Mouse (Mus musculus): Measurements from ENCODE around the gene Dcaf11. TPM values are rescaled to one million over a fixed set of nuclear protein-coding genes. Genes with fewer than 3 reads are reported as not detected.

The Dcaf11 gene
- polyA plus RNA-seq (2015; fragmentation: Nextera tagmentation; extraction: Ambion mirVana) = 66.2 and 70.2 TPM in 2 replicates

DNA sequence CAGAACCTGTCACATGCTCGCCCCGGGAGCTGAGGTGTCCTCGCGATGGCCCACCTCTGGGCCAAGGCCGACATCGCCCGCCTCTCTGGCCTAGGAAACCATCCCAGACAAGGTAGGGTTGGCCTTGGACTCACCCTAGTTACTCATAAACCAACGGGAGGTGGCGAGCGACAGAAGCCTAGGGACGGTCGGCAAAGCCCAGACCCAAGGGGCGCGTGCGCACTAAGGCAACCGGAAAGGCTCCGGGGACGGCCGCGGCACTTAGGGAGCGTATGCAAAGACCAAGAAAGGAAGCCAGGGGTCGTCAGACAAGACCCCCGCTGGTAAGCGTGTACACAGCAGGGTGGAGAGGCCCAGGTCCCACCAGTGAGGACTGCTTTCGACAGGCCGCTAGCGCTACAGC lies at the start of gene Dcaf11:
Gene Dcaf11, plus strand, starts transcription at position 208 of the 403 bp plus-strand sequence.
- peak within 1 kb of the TSS; percentile 73 for H3K4me3 ChIP-seq
- H3K27me3 ChIP-seq = no peaks in the 10 kb centered on the region
- WGBS = under 1% methylated on average over 27 of the region's 27 CpGs
- peak within 1 kb of the TSS; percentile 66 for H3K4me2 ChIP-seq
- H3K36me3 ChIP-seq = peaks cover 15% of the 10 kb centered on the region
- peak within 1 kb of the TSS; percentile 81 for H3K9ac ChIP-seq
- peak; percentile 82 for ATAC-seq (replicated peaks; ENCODE audit: insufficient number of reproducible peaks, insufficient read depth, low FRiP score, low read depth)
- peak within 1 kb of the TSS; percentile 99 for H3K27ac ChIP-seq
- H3K4me1 ChIP-seq (replicated peaks) = peaks cover 21% of the 10 kb centered on the region
- H3K9me3 ChIP-seq (replicated peaks) = no peaks in the 10 kb centered on the region

DNA sequence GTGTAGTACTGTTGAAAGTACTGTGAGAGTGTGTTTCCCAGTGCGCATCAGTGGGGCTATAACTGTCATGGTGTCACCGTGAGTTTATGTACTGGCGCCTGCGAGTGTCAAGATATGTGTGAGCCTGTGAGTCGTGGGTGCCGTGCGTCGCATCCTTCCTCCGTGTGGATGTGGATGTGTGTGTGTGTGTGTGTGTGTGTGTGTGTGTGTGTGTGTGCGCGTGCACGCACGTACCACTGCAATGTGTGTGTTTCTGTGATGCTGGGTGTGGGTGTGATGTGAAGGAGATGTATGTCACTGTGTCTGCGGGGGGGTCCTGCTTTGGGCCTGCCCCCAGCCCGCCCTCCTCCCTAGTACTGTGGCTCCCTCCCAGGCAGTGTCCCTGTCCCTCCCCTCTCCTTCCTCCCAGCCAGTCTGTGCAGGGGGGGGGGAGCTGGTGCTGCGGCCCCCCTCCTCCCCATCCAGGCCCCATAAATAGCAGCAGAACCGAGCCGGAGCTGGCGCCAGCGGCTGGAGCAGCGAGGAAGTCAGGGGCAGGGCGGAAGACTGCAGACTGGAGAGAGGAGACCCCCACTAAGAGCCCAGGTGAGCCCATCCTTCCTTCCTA lies 49.6 kb upstream of the Dcaf11 start, which contains the start of gene Cpne6:
Gene Cpne6, plus strand, starts transcription at position 321 of the 607 bp plus-strand sequence.
- peak within 1 kb of the TSS; percentile 27 for H3K4me2 ChIP-seq
- no peak for ATAC-seq (replicated peaks; ENCODE audit: insufficient number of reproducible peaks, insufficient read depth, low FRiP score, low read depth)
- H3K4me1 ChIP-seq (replicated peaks) = peaks cover 14% of the 10 kb centered on the region
- no peak within 1 kb of the TSS for H3K9ac ChIP-seq
- no peaks in the 10 kb centered on the region for H3K36me3 ChIP-seq
- no peaks in the 10 kb centered on the region for H3K9me3 ChIP-seq (replicated peaks)
- 48% methylated on average over 18 of the region's 22 CpGs for WGBS
- peaks cover 56% of the 10 kb centered on the region for H3K27me3 ChIP-seq
- no peak within 1 kb of the TSS for H3K4me3 ChIP-seq
- H3K27ac ChIP-seq = no peak within 1 kb of the TSS

DNA sequence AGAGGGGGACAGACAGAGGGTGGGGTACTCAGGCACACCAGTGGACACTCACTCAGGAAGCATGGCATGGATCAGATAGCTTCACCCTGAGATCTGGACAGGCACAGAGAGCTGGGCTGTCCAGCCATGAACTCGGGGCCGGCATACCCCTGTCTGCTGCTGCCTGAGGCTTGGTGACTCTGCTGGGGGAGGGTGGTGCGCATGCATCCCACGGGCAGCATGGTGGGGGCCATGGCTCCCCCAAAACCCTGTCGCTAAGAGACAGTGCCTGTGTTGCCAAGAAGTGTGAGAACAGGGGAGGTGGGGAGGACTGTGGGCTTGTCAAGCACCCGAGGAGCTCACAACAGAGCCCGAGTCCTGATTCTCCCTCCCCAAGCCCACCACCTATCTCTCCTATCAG lies 48.8 kb upstream of the Dcaf11 start:
- Histone ChIP-seq H3K9me3 (replicated peaks) (no peaks in the 10 kb centered on the region), H3K9ac (no peak overlapping the region), H3K27me3 (peaks cover 64% of the 10 kb centered on the region), H3K4me1 (replicated peaks) (peaks cover 14% of the 10 kb centered on the region), H3K4me2 (peak overlapping the region; percentile 27; the same call in 1 of the 2 replicates), H3K27ac (no peak overlapping the region), H3K36me3 (no peaks in the 10 kb centered on the region), H3K4me3 (no peak overlapping the region)
- WGBS = 33% methylated on average over 7 of the region's 7 CpGs
- no peak for ATAC-seq (replicated peaks; ENCODE audit: insufficient number of reproducible peaks, insufficient read depth, low FRiP score, low read depth)

GRCm38 (mm10) chr14:55513927-55514326 lies 45.9 kb upstream of the Dcaf11 start:
- 40% methylated on average over 10 of the region's 10 CpGs for WGBS

DNA sequence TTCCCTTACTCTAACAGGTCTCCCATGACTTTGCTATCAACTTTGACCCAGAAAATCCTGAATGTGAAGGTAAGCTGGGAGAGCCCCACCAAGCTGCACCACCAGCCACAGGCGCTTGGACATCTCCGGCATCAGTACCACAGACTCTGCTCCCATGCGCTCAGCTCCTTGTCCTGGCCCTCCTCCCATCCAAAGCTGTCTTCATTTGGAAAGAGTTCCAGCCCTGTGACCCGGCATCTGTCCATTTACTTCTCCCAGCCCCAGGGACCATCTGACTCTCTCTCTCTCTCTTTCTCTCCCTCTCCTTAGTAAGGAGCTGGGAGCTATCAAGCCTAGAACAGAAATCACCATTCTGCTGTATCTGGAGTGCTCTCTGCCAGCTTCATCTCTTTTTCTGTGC lies 44.0 kb upstream of the Dcaf11 start:
- H3K27ac ChIP-seq = no peak overlapping the region
- WGBS = 85% methylated on average over 4 of the region's 4 CpGs
- H3K4me2 ChIP-seq = no peak overlapping the region
- peaks cover 13% of the 10 kb centered on the region for H3K4me1 ChIP-seq (replicated peaks)
- ATAC-seq (replicated peaks; ENCODE audit: insufficient number of reproducible peaks, insufficient read depth, low FRiP score, low read depth) = no peak
- no peak overlapping the region for H3K4me3 ChIP-seq
- H3K9me3 ChIP-seq (replicated peaks) = no peaks in the 10 kb centered on the region
- peaks cover 82% of the 10 kb centered on the region for H3K27me3 ChIP-seq
- no peak overlapping the region for H3K9ac ChIP-seq
- no peaks in the 10 kb centered on the region for H3K36me3 ChIP-seq

More at GRCm38 (mm10) chr14:55513927-55514326, 45.9 kb upstream of the Dcaf11 start:
- Histone ChIP-seq H3K9ac (no peak overlapping the region), H3K9me3 (replicated peaks) (no peaks in the 10 kb centered on the region), H3K4me2 (no peak overlapping the region), H3K27ac (no peak overlapping the region), H3K27me3 (peaks cover 78% of the 10 kb centered on the region), H3K4me3 (no peak overlapping the region), H3K4me1 (replicated peaks) (peaks cover 14% of the 10 kb centered on the region), H3K36me3 (no peaks in the 10 kb centered on the region)
- ATAC-seq (replicated peaks; ENCODE audit: insufficient number of reproducible peaks, insufficient read depth, low FRiP score, low read depth) = no peak

DNA sequence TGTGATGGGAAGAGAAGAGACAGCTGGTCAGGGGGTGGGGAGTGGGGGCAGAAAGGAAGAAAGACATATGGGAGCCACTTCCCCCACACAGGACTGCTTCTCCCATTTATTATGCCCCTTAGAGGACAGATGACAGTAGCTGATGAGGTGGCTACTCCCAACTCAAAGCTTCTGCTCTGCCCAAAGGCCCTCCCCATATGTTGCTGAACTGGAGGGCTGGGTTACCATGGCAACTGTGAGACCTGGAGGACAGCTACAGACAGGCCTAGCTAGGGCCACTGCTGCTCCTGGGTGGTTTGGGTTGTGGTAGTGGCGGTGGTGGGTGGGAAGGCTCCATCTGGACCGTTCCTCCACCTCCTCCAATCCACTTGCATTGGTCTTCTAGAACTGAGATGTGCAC lies 40.9 kb upstream of the Dcaf11 start:
- no peak for ATAC-seq (replicated peaks; ENCODE audit: insufficient number of reproducible peaks, insufficient read depth, low FRiP score, low read depth)
- Histone ChIP-seq H3K4me1 (replicated peaks) (peaks cover 10% of the 10 kb centered on the region), H3K27me3 (peaks cover 90% of the 10 kb centered on the region), H3K9me3 (replicated peaks) (no peaks in the 10 kb centered on the region), H3K4me3 (no peak overlapping the region), H3K9ac (no peak overlapping the region), H3K4me2 (no peak overlapping the region), H3K36me3 (no peaks in the 10 kb centered on the region), H3K27ac (no peak overlapping the region)
- 62% methylated on average over 2 of the region's 2 CpGs for WGBS

DNA sequence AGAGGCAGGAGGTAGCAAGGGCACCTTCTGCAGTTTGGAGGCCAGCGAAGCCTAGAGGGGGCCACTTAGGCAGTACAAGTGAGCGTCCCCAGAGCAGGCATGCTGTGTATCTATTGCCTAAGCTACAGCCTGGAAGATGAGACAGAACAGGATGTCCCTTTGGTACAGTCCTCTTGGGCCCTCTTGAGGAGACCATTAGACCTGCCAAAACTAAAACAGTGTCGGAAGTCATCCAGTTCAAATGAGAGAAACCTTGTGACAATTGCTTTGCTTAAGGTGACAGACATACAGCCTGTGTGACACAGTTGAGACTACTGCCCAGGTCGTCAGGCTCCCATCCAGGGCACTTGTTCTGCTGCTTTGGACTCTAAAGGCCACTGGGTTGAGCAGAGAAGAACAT lies 40.2 kb upstream of the Dcaf11 start:
- ATAC-seq (replicated peaks; ENCODE audit: insufficient number of reproducible peaks, insufficient read depth, low FRiP score, low read depth) = no peak
- Histone ChIP-seq H3K4me1 (replicated peaks) (peaks cover 14% of the 10 kb centered on the region), H3K27ac (no peak overlapping the region), H3K27me3 (peaks cover 91% of the 10 kb centered on the region), H3K4me3 (no peak overlapping the region), H3K36me3 (no peaks in the 10 kb centered on the region), H3K9me3 (replicated peaks) (no peaks in the 10 kb centered on the region), H3K4me2 (no peak overlapping the region), H3K9ac (no peak overlapping the region)
- WGBS = 62% methylated on average over 4 of the region's 4 CpGs

GRCm38 (mm10) chr14:55520451-55521361 lies 39.1 kb upstream of the Dcaf11 start:
- ATAC-seq (replicated peaks; ENCODE audit: insufficient number of reproducible peaks, insufficient read depth, low FRiP score, low read depth) = 0 out of 2 replicates have a peak, but pooled peaks have one; percentile 27
- H3K4me1 ChIP-seq (replicated peaks) = peaks cover 17% of the 10 kb centered on the region
- H3K9me3 ChIP-seq (replicated peaks) = no peaks in the 10 kb centered on the region
- peaks cover 89% of the 10 kb centered on the region for H3K27me3 ChIP-seq
- 1% methylated on average over 61 of the region's 61 CpGs for whole genome bisulfite sequencing
- peak overlapping the region; percentile 54 for H3K4me3 ChIP-seq
- peak overlapping the region; percentile 58 for H3K9ac ChIP-seq
- H3K27ac ChIP-seq = no peak overlapping the region
- H3K36me3 ChIP-seq = no peaks in the 10 kb centered on the region
- peak overlapping the region; percentile 85 for H3K4me2 ChIP-seq

DNA sequence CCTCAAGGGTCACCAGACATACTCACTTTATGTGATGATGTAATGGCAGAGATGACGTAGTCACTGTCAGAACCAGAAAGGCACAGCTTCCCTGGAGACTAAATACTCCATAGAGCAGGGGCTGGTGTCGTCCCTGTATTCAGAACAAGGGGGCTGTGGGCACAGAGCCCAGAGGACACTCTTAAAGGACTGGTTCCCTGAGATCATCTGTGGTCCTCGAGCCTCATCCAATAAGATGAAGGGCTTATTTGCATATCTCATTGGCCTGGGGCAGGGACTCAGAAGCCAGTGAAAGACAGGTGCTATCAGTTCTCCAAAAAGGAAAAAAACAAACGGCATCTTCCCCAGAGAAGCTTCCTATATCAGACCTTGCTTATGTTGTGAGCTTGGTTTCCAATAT lies 35.7 kb upstream of the Dcaf11 start:
- no peaks in the 10 kb centered on the region for H3K9me3 ChIP-seq (replicated peaks)
- WGBS = 25% methylated on average over 4 of the region's 4 CpGs

GRCm38 (mm10) chr14:55524785-55525184 lies 35.0 kb upstream of the Dcaf11 start, which contains the start of gene Nrl:
TSS of gene Nrl (minus strand) at chr14:55524981.
- no peak for ATAC-seq (replicated peaks; ENCODE audit: insufficient number of reproducible peaks, insufficient read depth, low FRiP score, low read depth)
- H3K4me3 ChIP-seq = no peak within 1 kb of the TSS
- H3K27me3 ChIP-seq = peaks cover 65% of the 10 kb centered on the region

More for the DNA sequence above, 35.7 kb upstream of the Dcaf11 start:
- peaks cover 65% of the 10 kb centered on the region for H3K27me3 ChIP-seq
- H3K27ac ChIP-seq = no peak overlapping the region
- no peak overlapping the region for H3K4me3 ChIP-seq
- ATAC-seq (replicated peaks; ENCODE audit: insufficient number of reproducible peaks, insufficient read depth, low FRiP score, low read depth) = no peak
- no peak overlapping the region for H3K4me2 ChIP-seq
- H3K9ac ChIP-seq = no peak overlapping the region
- H3K36me3 ChIP-seq = no peaks in the 10 kb centered on the region
- H3K4me1 ChIP-seq (replicated peaks) = peaks cover 17% of the 10 kb centered on the region

DNA sequence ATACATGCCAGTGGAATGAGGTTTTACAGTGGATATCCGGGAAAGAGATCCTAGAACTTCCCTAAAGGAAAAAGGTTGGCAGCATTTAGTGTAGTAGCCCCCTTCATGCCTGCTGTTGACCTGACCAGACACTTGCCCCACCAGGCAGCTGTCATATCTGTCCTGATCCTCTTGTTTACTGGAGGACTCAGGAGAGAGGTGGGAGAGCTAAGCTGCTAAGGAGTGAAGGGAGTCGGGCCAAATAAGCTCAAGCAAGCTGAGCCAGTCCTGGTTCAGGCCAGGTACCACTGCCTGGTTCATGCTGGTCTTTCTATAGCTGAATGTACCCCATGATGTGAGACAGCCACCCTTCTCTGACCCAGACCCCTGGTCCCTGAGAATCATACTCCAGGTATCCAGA lies 33.1 kb upstream of the Dcaf11 start:
- Histone ChIP-seq H3K27me3 (peaks cover 55% of the 10 kb centered on the region), H3K4me1 (replicated peaks) (peaks cover 7% of the 10 kb centered on the region; the same call in 1 of the 2 replicates)
- WGBS = 82% methylated on average over 2 of the region's 2 CpGs

More at GRCm38 (mm10) chr14:55524785-55525184, 35.0 kb upstream of the Dcaf11 start, which contains the start of gene Nrl:
- Histone ChIP-seq H3K9me3 (replicated peaks) (no peaks in the 10 kb centered on the region), H3K9ac (no peak within 1 kb of the TSS), H3K36me3 (no peaks in the 10 kb centered on the region), H3K4me2 (no peak within 1 kb of the TSS), H3K27ac (no peak within 1 kb of the TSS), H3K4me1 (replicated peaks) (peaks cover 17% of the 10 kb centered on the region)
- whole genome bisulfite sequencing = 13% methylated on average over 8 of the region's 8 CpGs

More for the DNA sequence above, 33.1 kb upstream of the Dcaf11 start:
- no peaks in the 10 kb centered on the region for H3K36me3 ChIP-seq
- no peaks in the 10 kb centered on the region for H3K9me3 ChIP-seq (replicated peaks)
- no peak overlapping the region for H3K9ac ChIP-seq
- no peak overlapping the region for H3K27ac ChIP-seq
- no peak overlapping the region for H3K4me3 ChIP-seq
- H3K4me2 ChIP-seq = no peak overlapping the region
- ATAC-seq (replicated peaks; ENCODE audit: insufficient number of reproducible peaks, insufficient read depth, low FRiP score, low read depth) = no peak

All from heart, embryonic 15.5 days (tissue).